Mouse (Mus musculus) neural tube, embryonic 12.5 days (tissue): Measurements from ENCODE around the gene Hras. TPM values are rescaled to one million over a fixed set of nuclear protein-coding genes. Genes with fewer than 3 reads are reported as not detected.

Source experiments
- ATAC-seq: fragments of 200-750 bp; cut with Nextera tagmentation; 2 replicates; pipeline ENCODE4 v1.8.0; 2017; ENCODE audit warnings: low read depth, mild to moderate bottlenecking, moderate TSS enrichment, moderate library complexity; ENCODE audit not compliant: low FRiP score
- H3K27ac ChIP-seq: fragments of 300-500 bp; sonication (generic); 2 replicates; pipeline ENCODE4 v1.5.1; 2016
- H3K27me3 ChIP-seq: fragments of 300-500 bp; sonication (generic); replicated peaks from 2 replicates; pipeline ENCODE4 v1.6.1; 2016; ENCODE audit warnings: mild to moderate bottlenecking
- H3K36me3 ChIP-seq: fragments of 300-500 bp; sonication (generic); 2 replicates; pipeline ENCODE4 v1.6.1; 2016; ENCODE audit warnings: mild to moderate bottlenecking
- H3K4me1 ChIP-seq: fragments of 300-500 bp; sonication (generic); 2 replicates; pipeline ENCODE4 v1.6.1; 2016
- H3K4me2 ChIP-seq: fragments of 300-500 bp; sonication (generic); replicated peaks from 2 replicates; pipeline ENCODE4 v1.6.1; 2016; ENCODE audit warnings: mild to moderate bottlenecking
- H3K4me3 ChIP-seq: fragments of 300-500 bp; sonication (generic); 2 replicates; pipeline ENCODE4 v1.5.1; 2016
- H3K9ac ChIP-seq: fragments of 300-500 bp; sonication (generic); 2 replicates; pipeline ENCODE4 v1.6.1; 2016; ENCODE audit warnings: mild to moderate bottlenecking
- H3K9me3 ChIP-seq: fragments of 300-500 bp; sonication (generic); 2 replicates; pipeline ENCODE4 v1.6.1; 2016; ENCODE audit warnings: mild to moderate bottlenecking
- WGBS: fragments of 180-500 bp; shearing (Covaris S2); methylation state at CpG from one replicate; pipeline ENCODE4 v1.1.7; 2016; 5-methylcytosine and 5-hydroxymethylcytosine counted together
- polyA plus RNA-seq: library from polyadenylated mRNA; unstranded; fragments of >200 nt; fragmentation: Nextera tagmentation; extraction: Ambion mirVana; gene quantifications from 2 replicates; pipeline ENCODE4 v1.2.1, GENCODE M21; 2016

The Hras gene
- 114 and 121 TPM in 2 replicates for polyA plus RNA-seq

- Histone ChIP-seq H3K4me3 (peak within 1 kb of the TSS; percentile 90), H3K4me1 (peaks cover 21% of the 10 kb centered on the region), H3K9me3 (no peaks in the 10 kb centered on the region), H3K36me3 (peaks cover 33% of the 10 kb centered on the region), H3K9ac (peak within 1 kb of the TSS; percentile 93), H3K4me2 (peak within 1 kb of the TSS; percentile 97), H3K27ac (peak within 1 kb of the TSS; percentile 50), H3K27me3 (no peaks in the 10 kb centered on the region)
- under 1% methylated on average over 39 of the region's 39 CpGs for WGBS
- peak; percentile 94 for ATAC-seq
Observed at GRCm38 (mm10) chr7:141193948-141194347, at the start of gene Hras, which contains the start of gene Lrrc56. Gene Hras (minus strand): TSS chr7:141194005. Gene Lrrc56 (plus strand): TSS chr7:141194157.

GRCm38 (mm10) chr7:141231551-141231950, 37.7 kb upstream of the Hras start:
- H3K9me3 ChIP-seq, result no peaks in the 10 kb centered on the region; the same call in 1 of the 2 replicates
- no peak overlapping the region for H3K27ac ChIP-seq
- no peak overlapping the region for H3K4me2 ChIP-seq
- H3K9ac ChIP-seq, result no peak overlapping the region
- no peaks in the 10 kb centered on the region for H3K27me3 ChIP-seq
- H3K4me1 ChIP-seq, result peaks cover 18% of the 10 kb centered on the region
- H3K36me3 ChIP-seq, result peaks cover 55% of the 10 kb centered on the region
- no peak for ATAC-seq
- H3K4me3 ChIP-seq, result no peak overlapping the region
- WGBS, result 96% methylated on average over 10 of the region's 10 CpGs

GRCm38 (mm10) chr7:141231111-141231510, 37.3 kb upstream of the Hras start:
- 88% methylated on average over 3 of the region's 3 CpGs for WGBS
- Histone ChIP-seq H3K27ac (no peak overlapping the region), H3K9me3 (no peaks in the 10 kb centered on the region; the same call in 1 of the 2 replicates), H3K4me2 (no peak overlapping the region), H3K4me3 (no peak overlapping the region), H3K9ac (no peak overlapping the region), H3K27me3 (no peaks in the 10 kb centered on the region), H3K4me1 (peaks cover 18% of the 10 kb centered on the region), H3K36me3 (peaks cover 53% of the 10 kb centered on the region)
- no peak for ATAC-seq

GRCm38 (mm10) chr7:141230570-141230969, 36.8 kb upstream of the Hras start:
- H3K9me3 ChIP-seq, result no peaks in the 10 kb centered on the region; the same call in 1 of the 2 replicates
- H3K9ac ChIP-seq, result no peak overlapping the region
- no peaks in the 10 kb centered on the region for H3K27me3 ChIP-seq
- no peak overlapping the region for H3K4me3 ChIP-seq
- peaks cover 49% of the 10 kb centered on the region for H3K36me3 ChIP-seq
- 94% methylated on average over 4 of the region's 4 CpGs for WGBS
- H3K4me2 ChIP-seq, result peak overlapping the region; percentile 73
- H3K4me1 ChIP-seq, result peaks cover 18% of the 10 kb centered on the region
- H3K27ac ChIP-seq, result no peak overlapping the region
- no peak for ATAC-seq

GRCm38 (mm10) chr7:141229702-141230101, 35.9 kb upstream of the Hras start:
- H3K27ac ChIP-seq, result no peak overlapping the region
- H3K4me3 ChIP-seq, result peak overlapping the region; percentile 97
- no peaks in the 10 kb centered on the region for H3K27me3 ChIP-seq
- peaks cover 40% of the 10 kb centered on the region for H3K36me3 ChIP-seq
- peak overlapping the region; percentile 73 for H3K4me2 ChIP-seq
- no peaks in the 10 kb centered on the region; the same call in 1 of the 2 replicates for H3K9me3 ChIP-seq
- 65% methylated on average over 6 of the region's 6 CpGs for WGBS
- ATAC-seq, result no peak
- peaks cover 18% of the 10 kb centered on the region for H3K4me1 ChIP-seq
- H3K9ac ChIP-seq, result peak overlapping the region; percentile 97

GRCm38 (mm10) chr7:141228279-141229067, 34.7 kb upstream of the Hras start, which contains the start of gene Phrf1:
Gene Phrf1 (plus strand): TSS chr7:141228784.
- Histone ChIP-seq H3K4me3 (peak within 1 kb of the TSS; percentile 97), H3K4me1 (peaks cover 18% of the 10 kb centered on the region), H3K36me3 (peaks cover 28% of the 10 kb centered on the region), H3K9ac (peak within 1 kb of the TSS; percentile 97), H3K9me3 (no peaks in the 10 kb centered on the region; the same call in 1 of the 2 replicates), H3K4me2 (peak within 1 kb of the TSS; percentile 73), H3K27ac (peak within 1 kb of the TSS; percentile 65; the same call in 1 of the 2 replicates), H3K27me3 (no peaks in the 10 kb centered on the region)
- peak; percentile 89 for ATAC-seq
- WGBS, result under 1% methylated on average over 76 of the region's 76 CpGs

- 81% methylated on average over 4 of the region's 4 CpGs for WGBS
- Histone ChIP-seq H3K4me3 (no peak overlapping the region), H3K36me3 (peaks cover 21% of the 10 kb centered on the region), H3K27ac (no peak overlapping the region), H3K9ac (no peak overlapping the region), H3K4me1 (peaks cover 18% of the 10 kb centered on the region), H3K4me2 (peak overlapping the region; percentile 73), H3K27me3 (no peaks in the 10 kb centered on the region), H3K9me3 (no peaks in the 10 kb centered on the region; the same call in 1 of the 2 replicates)
- peak; percentile 10; the same call in 1 of the 2 replicates for ATAC-seq
Observed at GRCm38 (mm10) chr7:141227796-141228195, 34.0 kb upstream of the Hras start.

- no peak for ATAC-seq
- 84% methylated on average over 6 of the region's 6 CpGs for WGBS
- H3K9ac ChIP-seq, result no peak overlapping the region
- peaks cover 24% of the 10 kb centered on the region for H3K4me1 ChIP-seq
- H3K27ac ChIP-seq, result no peak overlapping the region
- no peak overlapping the region for H3K4me3 ChIP-seq
- peaks cover 8% of the 10 kb centered on the region for H3K36me3 ChIP-seq
- H3K27me3 ChIP-seq, result no peaks in the 10 kb centered on the region
- no peak overlapping the region for H3K4me2 ChIP-seq
- no peaks in the 10 kb centered on the region; the same call in 1 of the 2 replicates for H3K9me3 ChIP-seq
Observed at GRCm38 (mm10) chr7:141226535-141226934, 32.7 kb upstream of the Hras start.

GRCm38 (mm10) chr7:141222696-141223215, 29.0 kb upstream of the Hras start:
- Histone ChIP-seq H3K36me3 (peaks cover 10% of the 10 kb centered on the region), H3K9ac (no peak overlapping the region), H3K27me3 (no peaks in the 10 kb centered on the region), H3K27ac (no peak overlapping the region), H3K4me3 (no peak overlapping the region), H3K4me1 (peaks cover 16% of the 10 kb centered on the region), H3K9me3 (no peaks in the 10 kb centered on the region; the same call in 1 of the 2 replicates), H3K4me2 (peak overlapping the region; percentile 82; the same call in 1 of the 2 replicates)
- ATAC-seq, result no peak
- 94% methylated on average over 4 of the region's 4 CpGs for WGBS

- no peaks in the 10 kb centered on the region for H3K27me3 ChIP-seq
- H3K4me3 ChIP-seq, result peak overlapping the region; percentile 43
- H3K36me3 ChIP-seq, result peaks cover 17% of the 10 kb centered on the region
- peak overlapping the region; percentile 46; the same call in 1 of the 2 replicates for H3K27ac ChIP-seq
- ATAC-seq, result no peak; the same call in 1 of the 2 replicates
- peaks cover 20% of the 10 kb centered on the region for H3K4me1 ChIP-seq
- WGBS, result 11% methylated on average over 8 of the region's 8 CpGs
- peak overlapping the region; percentile 82 for H3K4me2 ChIP-seq
- H3K9ac ChIP-seq, result peak overlapping the region; percentile 38
- H3K9me3 ChIP-seq, result no peaks in the 10 kb centered on the region; the same call in 1 of the 2 replicates
Observed at GRCm38 (mm10) chr7:141222126-141222467, 28.3 kb upstream of the Hras start.

GRCm38 (mm10) chr7:141221249-141222125, 27.7 kb upstream of the Hras start:
- 3% methylated on average over 44 of the region's 44 CpGs for WGBS
- Histone ChIP-seq H3K27ac (peak overlapping the region; percentile 46), H3K27me3 (no peaks in the 10 kb centered on the region), H3K4me3 (peak overlapping the region; percentile 43), H3K9ac (peak overlapping the region; percentile 65), H3K36me3 (peaks cover 17% of the 10 kb centered on the region), H3K4me2 (peak overlapping the region; percentile 82), H3K9me3 (no peaks in the 10 kb centered on the region), H3K4me1 (peaks cover 26% of the 10 kb centered on the region)
- ATAC-seq, result peak; percentile 96
